Mouse (Mus musculus) MEL (cell line): ENCODE data around the gene Ror2. TPM values are rescaled to one million over a fixed set of nuclear protein-coding genes. Genes with fewer than 3 reads are reported as not detected.

Experiments
- DNase-seq: peaks from one replicate; pipeline ENCODE4 v3.0.0; 2011; ENCODE audit warnings: low read depth, low spot score
- H3K27ac ChIP-seq: 2 replicates; pipeline ENCODE4 v1.5.1; 2012; ENCODE audit warnings: low read depth, mild to moderate bottlenecking, control low read depth, low read length, moderate library complexity; ENCODE audit not compliant: control insufficient read depth
- H3K27me3 ChIP-seq, 2 experiments: fragments of 150-350 bp in 1 of 2; sonication (generic) in 1 of 2; 2 replicates each; pipeline ENCODE4 v1.6.1; 2012; ENCODE audit warnings: low read length in 2 of 2, mild to moderate bottlenecking in 2 of 2, improper control_type of control experiment in 1 of 2, moderate library complexity in 1 of 2; ENCODE audit not compliant: insufficient read depth in 2 of 2, control insufficient read depth in 1 of 2
- H3K36me3 ChIP-seq, 2 experiments: 2 replicates each; pipeline ENCODE4 v1.6.1; 2012 to 2014; ENCODE audit warnings: low read length in 2 of 2, improper control_type of control experiment in 1 of 2, inconsistent platforms in 1 of 2, mild to moderate bottlenecking in 1 of 2; ENCODE audit not compliant: insufficient read depth in 2 of 2, control insufficient read depth in 1 of 2
- H3K4me1 ChIP-seq, 2 experiments: fragments of 150-350 bp in 1 of 2; sonication (generic) in 1 of 2; 2 replicates each; pipeline ENCODE4 v1.6.1; 2012; ENCODE audit warnings: low read length in 2 of 2, improper control_type of control experiment in 1 of 2, mild to moderate bottlenecking in 1 of 2; ENCODE audit not compliant: insufficient read depth in 2 of 2, control insufficient read depth in 1 of 2
- H3K4me3 ChIP-seq, 2 experiments: fragments of 150-350 bp in 1 of 2; sonication (generic) in 1 of 2; 2 replicates each; pipeline ENCODE4 v1.5.1; 2012; ENCODE audit warnings: low read depth in 2 of 2, low read length in 2 of 2, mild to moderate bottlenecking in 2 of 2, moderate library complexity in 2 of 2, control low read depth in 1 of 2, improper control_type of control experiment in 1 of 2; ENCODE audit not compliant: control insufficient read depth in 1 of 2, insufficient read depth in 1 of 2
- H3K79me2 ChIP-seq: 2 replicates; pipeline ENCODE4 v1.6.1; 2012; ENCODE audit warnings: mild to moderate bottlenecking, low read length, moderate library complexity; ENCODE audit not compliant: control insufficient read depth, poor library complexity, insufficient read depth
- H3K9ac ChIP-seq: 2 replicates; pipeline ENCODE4 v1.6.1; 2012; ENCODE audit warnings: low read depth, mild to moderate bottlenecking, control low read depth, low read length, moderate library complexity; ENCODE audit not compliant: control insufficient read depth, poor library complexity, severe bottlenecking
- H3K9me3 ChIP-seq: fragments of 150-350 bp; sonication (generic); replicated peaks from 2 replicates; pipeline ENCODE4 v1.6.1; 2012; ENCODE audit warnings: mild to moderate bottlenecking, low read length, improper control_type of control experiment, moderate library complexity; ENCODE audit not compliant: insufficient read depth
- CHD2 ChIP-seq: IDR thresholded peaks from 2 replicates; pipeline ENCODE4 v1.6.1; 2011; ENCODE audit warnings: low read length, improper control_type of control experiment
- ELF1 ChIP-seq: IDR thresholded peaks from 2 replicates; pipeline ENCODE4 v1.6.1; 2014; ENCODE audit warnings: low read depth, mild to moderate bottlenecking, inconsistent platforms, low read length, improper control_type of control experiment, moderate library complexity
- GABPA ChIP-seq: IDR thresholded peaks from 2 replicates; pipeline ENCODE4 v1.6.1; 2012; ENCODE audit warnings: low read depth, mild to moderate bottlenecking, inconsistent platforms, low read length, improper control_type of control experiment, moderate library complexity
- GATA1 ChIP-seq: IDR thresholded peaks from 2 replicates; pipeline ENCODE4 v1.6.1; 2011; ENCODE audit warnings: low read depth, low read length, improper control_type of control experiment
- JUND ChIP-seq: IDR thresholded peaks from 2 replicates; pipeline ENCODE4 v1.6.1; 2011; ENCODE audit warnings: low read depth, mild to moderate bottlenecking, improper control_type of control experiment, low read length
- KAT2A ChIP-seq: conservative IDR thresholded peaks from 2 replicates; pipeline ENCODE4 v1.6.1; 2012; ENCODE audit warnings: low read depth, low read length, improper control_type of control experiment, inconsistent platforms
- MAX ChIP-seq: IDR thresholded peaks from 2 replicates; pipeline ENCODE4 v1.6.1; 2011; ENCODE audit warnings: low read length, improper control_type of control experiment
- MAZ ChIP-seq: IDR thresholded peaks from 2 replicates; pipeline ENCODE4 v1.6.1; 2012; ENCODE audit warnings: low read depth, mild to moderate bottlenecking, inconsistent platforms, low read length, improper control_type of control experiment
- MYB ChIP-seq: IDR thresholded peaks from 2 replicates; pipeline ENCODE4 v1.6.1; 2011; ENCODE audit warnings: mild to moderate bottlenecking, low read depth, low read length, improper control_type of control experiment
- MYC ChIP-seq: IDR thresholded peaks from 2 replicates; pipeline ENCODE4 v1.6.1; 2011; ENCODE audit warnings: low read depth, mild to moderate bottlenecking, low read length, improper control_type of control experiment, moderate library complexity
- POLR2A ChIP-seq, 2 experiments: IDR thresholded peaks; 2 replicates each; pipeline ENCODE4 v1.6.1; 2011 to 2012; ENCODE audit warnings: low read length in 2 of 2, mild to moderate bottlenecking in 2 of 2, control low read depth in 1 of 2, improper control_type of control experiment in 1 of 2, low read depth in 1 of 2, moderate library complexity in 1 of 2; ENCODE audit not compliant: control insufficient read depth in 1 of 2, insufficient read depth in 1 of 2, poor library complexity in 1 of 2
- POLR2AphosphoS2 ChIP-seq: IDR thresholded peaks from 2 replicates; pipeline ENCODE4 v1.6.1; 2011; ENCODE audit warnings: low read length, improper control_type of control experiment
- RCOR1 ChIP-seq: IDR thresholded peaks from 2 replicates; pipeline ENCODE4 v1.6.1; 2012; ENCODE audit warnings: low read depth, mild to moderate bottlenecking, inconsistent platforms, low read length, improper control_type of control experiment
- SMC3 ChIP-seq: IDR thresholded peaks from 2 replicates; pipeline ENCODE4 v1.6.1; 2011; ENCODE audit warnings: low read depth, low read length, improper control_type of control experiment
- TBP ChIP-seq: IDR thresholded peaks from 2 replicates; pipeline ENCODE4 v1.8.0; 2011; ENCODE audit warnings: low read depth, low read length, improper control_type of control experiment
- UBTF ChIP-seq: IDR thresholded peaks from 2 replicates; pipeline ENCODE4 v1.6.1; 2012; ENCODE audit warnings: low read depth, mild to moderate bottlenecking, inconsistent platforms, low read length, improper control_type of control experiment, moderate library complexity, borderline replicate concordance; ENCODE audit not compliant: insufficient read depth
- USF1 ChIP-seq: IDR thresholded peaks from 2 replicates; pipeline ENCODE4 v1.6.1; 2014; ENCODE audit warnings: low read depth, mild to moderate bottlenecking, inconsistent platforms, low read length, improper control_type of control experiment, moderate library complexity
- USF2 ChIP-seq, 2 experiments: IDR thresholded peaks; 2 replicates each; pipeline ENCODE4 v1.6.1; 2011 to 2012; ENCODE audit warnings: improper control_type of control experiment in 2 of 2, low read length in 2 of 2, borderline replicate concordance in 1 of 2, inconsistent platforms in 1 of 2, low read depth in 1 of 2, mild to moderate bottlenecking in 1 of 2; ENCODE audit not compliant: insufficient read depth in 1 of 2
- ZKSCAN1 ChIP-seq: IDR thresholded peaks from 2 replicates; pipeline ENCODE4 v1.6.1; 2012; ENCODE audit warnings: low read depth, mild to moderate bottlenecking, inconsistent platforms, low read length, improper control_type of control experiment, moderate library complexity
- ZMIZ1 ChIP-seq: IDR thresholded peaks from 2 replicates; pipeline ENCODE4 v1.6.1; 2012; ENCODE audit warnings: low read depth, mild to moderate bottlenecking, inconsistent platforms, low read length, improper control_type of control experiment, moderate library complexity
- polyA plus RNA-seq, 2 experiments: library from polyadenylated mRNA; stranded (reverse) in 1 of 2; unstranded in 1 of 2; fragments of >175 nt in 1 of 2; fragments of >200 nt in 1 of 2; gene quantifications; 2 replicates each; pipeline versions ENCODE4 v1.2.1 to v1.2.4; 2012; ENCODE audit warnings: low replicate concordance in 2 of 2, low read depth in 1 of 2; ENCODE audit not compliant: insufficient read length in 2 of 2, insufficient read depth in 1 of 2, missing spikeins in 1 of 2
- total RNA-seq: library from RNA; depleted of rRNA; stranded (reverse); fragments of 300-350 nt; gene quantifications from 2 replicates; pipeline ENCODE4 v1.2.3, GENCODE M21; 2012

Gene Ror2
- total and polyA plus RNA-seq, 3 experiments: not detected

GRCm38 (mm10) chr13:53130567-53130966 is 155.4 kb downstream of the Ror2 start:
- H3K4me3 ChIP-seq: no peak overlapping the region
- TF ChIP-seq ZKSCAN1: no peak
- no peak for TF ChIP-seq RCOR1
- TF ChIP-seq GATA1: no peak
- TF ChIP-seq POLR2A (IDR thresholded peaks at IDR 0.05; ENCODE audit: control insufficient read depth in 1 of 2, insufficient read depth in 1 of 2, low read depth in 1 of 2, low read length in 2 of 2, poor library complexity in 1 of 2): no peak
- no peak for TF ChIP-seq MYC
- TF ChIP-seq SMC3: no peak
- no peak for TF ChIP-seq KAT2A
- TF ChIP-seq USF2 (IDR thresholded peaks at IDR 0.05; ENCODE audit: borderline replicate concordance in 1 of 2, insufficient read depth in 1 of 2, low read depth in 1 of 2, low read length in 2 of 2): no peak
- TF ChIP-seq POLR2AphosphoS2: no peak
- TF ChIP-seq GABPA: no peak
- H3K36me3 ChIP-seq: no peaks in the 10 kb centered on the region
- no peaks in the 10 kb centered on the region for H3K79me2 ChIP-seq
- DNase-seq: no peak
- no peaks in the 10 kb centered on the region; a peak in 1 of 4 replicates for H3K27me3 ChIP-seq
- H3K27ac ChIP-seq: no peak overlapping the region
- no peak overlapping the region for H3K9ac ChIP-seq
- no peaks in the 10 kb centered on the region for H3K9me3 ChIP-seq
- H3K4me1 ChIP-seq: no peaks in the 10 kb centered on the region

GRCm38 (mm10) chr13:53130032-53130431 is 155.9 kb downstream of the Ror2 start:
- H3K36me3 ChIP-seq: no peaks in the 10 kb centered on the region
- H3K27me3 ChIP-seq: no peaks in the 10 kb centered on the region; a peak in 1 of 4 replicates
- no peaks in the 10 kb centered on the region for H3K4me1 ChIP-seq
- no peak overlapping the region for H3K9ac ChIP-seq
- H3K4me3 ChIP-seq: no peak overlapping the region
- H3K9me3 ChIP-seq: no peaks in the 10 kb centered on the region
- DNase-seq: no peak
- TF ChIP-seq JUND (no peak), CHD2 (no peak), UBTF (no peak), RCOR1 (no peak), MAZ (no peak), TBP (no peak), ZMIZ1 (no peak), MYB (no peak), MAX (no peak), KAT2A (no peak), SMC3 (no peak), ELF1 (no peak), POLR2A (IDR thresholded peaks at IDR 0.05; ENCODE audit: control insufficient read depth in 1 of 2, insufficient read depth in 1 of 2, low read depth in 1 of 2, low read length in 2 of 2, poor library complexity in 1 of 2) (no peak), POLR2AphosphoS2 (no peak), USF1 (no peak), MYC (no peak)
- H3K27ac ChIP-seq: no peak overlapping the region
- H3K79me2 ChIP-seq: no peaks in the 10 kb centered on the region
